Mouse (Mus musculus) liver, adult 2 months (tissue): ENCODE measurements around the gene Garnl3. TPM values are rescaled to one million over a fixed set of nuclear protein-coding genes. Genes with fewer than 3 reads are reported as not detected.
"Not testable (repeated sequence)": the region's sequence is repeated elsewhere in the genome, so short reads cannot be mapped to it uniquely, and the experiment has no call there.

Experiments
- DNase-seq: peaks from one replicate; pipeline ENCODE4 v3.0.0-alpha.2; 2011; ENCODE audit warnings: low read depth, low spot score; ENCODE audit errors: extremely low read depth
- H3K27ac ChIP-seq: fragments of 200-500 bp; replicated peaks from 2 replicates; pipeline ENCODE4 v1.5.1; 2012; ENCODE audit warnings: low read depth, mild to moderate bottlenecking, control low read depth, inconsistent platforms, low read length; ENCODE audit not compliant: insufficient read depth
- H3K27me3 ChIP-seq: fragments of 200-500 bp; 2 replicates; pipeline ENCODE4 v1.6.1; 2012; ENCODE audit warnings: mild to moderate bottlenecking, moderate library complexity, low read length, inconsistent platforms; ENCODE audit not compliant: control insufficient read depth, insufficient read depth
- H3K36me3 ChIP-seq: fragments of 200-500 bp; 2 replicates; pipeline ENCODE4 v1.6.1; 2012; ENCODE audit warnings: low read length, inconsistent platforms; ENCODE audit not compliant: control insufficient read depth, insufficient read depth
- H3K4me1 ChIP-seq: fragments of 200-500 bp; 2 replicates; pipeline ENCODE4 v1.6.1; 2011; ENCODE audit warnings: low read length; ENCODE audit not compliant: control insufficient read depth, insufficient read depth
- H3K4me3 ChIP-seq: fragments of 200-500 bp; 2 replicates; pipeline ENCODE4 v1.5.1; 2011; ENCODE audit warnings: low read depth, mild to moderate bottlenecking, control low read depth, low read length, moderate library complexity; ENCODE audit not compliant: insufficient read depth
- H3K79me2 ChIP-seq: fragments of 200-500 bp; 2 replicates; pipeline ENCODE4 v1.6.1; 2012; ENCODE audit warnings: inconsistent platforms, mild to moderate bottlenecking, low read length, moderate library complexity; ENCODE audit not compliant: control insufficient read depth, insufficient read depth
- H3K9ac ChIP-seq: fragments of 200-500 bp; 2 replicates; pipeline ENCODE4 v1.6.1; 2012; ENCODE audit warnings: low read depth, mild to moderate bottlenecking, control low read depth, inconsistent platforms, low read length
- CTCF ChIP-seq: fragments of 200-500 bp; IDR thresholded peaks from 2 replicates; pipeline ENCODE4 v1.5.1; 2011; ENCODE audit warnings: low read depth, low read length, control low read depth
- POLR2A ChIP-seq: fragments of 200-500 bp; IDR thresholded peaks from 2 replicates; pipeline ENCODE4 v1.6.1; 2011; ENCODE audit warnings: low read length, control low read depth; ENCODE audit not compliant: insufficient read depth; ENCODE audit errors: extremely low read depth
- WGBS: fragments of 180-500 bp; shearing (Covaris S2); methylation state at CpG from one replicate; pipeline ENCODE4 v1.1.7; 2018; 5-methylcytosine and 5-hydroxymethylcytosine counted together
- polyA plus RNA-seq: library from polyadenylated mRNA; depleted of rRNA; stranded (reverse); fragments of >200 nt; gene quantifications from 2 replicates; pipeline ENCODE4 v1.2.3, GENCODE M21; 2012
- total RNA-seq: library from RNA; depleted of rRNA; stranded (reverse); fragments of >200 nt; gene quantifications from 2 replicates; pipeline ENCODE4 v1.2.3, GENCODE M21; 2014

Garnl3 gene
- total and polyA plus RNA-seq, 2 experiments: 0.11 to 0.28 TPM

- DNase-seq: no peak
- WGBS: 81% methylated on average over 6 of the region's 6 CpGs
These were observed 108.6 kb downstream of the Garnl3 start for GRCm38 (mm10) chr2:33022846-33023245.

GRCm38 (mm10) chr2:33018026-33018425, 113.4 kb downstream of the Garnl3 start:
- Histone ChIP-seq H3K4me1 (no peaks in the 10 kb centered on the region), H3K79me2 (no peaks in the 10 kb centered on the region), H3K9ac (no peak overlapping the region), H3K36me3 (no peaks in the 10 kb centered on the region), H3K27me3 (no peaks in the 10 kb centered on the region), H3K27ac (no peak overlapping the region), H3K4me3 (no peak overlapping the region)
- WGBS: 2% methylated on average over 6 of the region's 6 CpGs
- DNase-seq: peak; percentile 8
- TF ChIP-seq POLR2A: no peak
- peak; percentile 41 for TF ChIP-seq CTCF

More at GRCm38 (mm10) chr2:33022846-33023245, 108.6 kb downstream of the Garnl3 start:
- Histone ChIP-seq H3K9ac (no peak overlapping the region), H3K27me3 (no peaks in the 10 kb centered on the region), H3K27ac (no peak overlapping the region), H3K4me1 (no peaks in the 10 kb centered on the region), H3K4me3 (no peak overlapping the region), H3K36me3 (no peaks in the 10 kb centered on the region), H3K79me2 (no peaks in the 10 kb centered on the region)
- no peak for TF ChIP-seq CTCF
- no peak for TF ChIP-seq POLR2A

GRCm38 (mm10) chr2:33017191-33017590, 114.3 kb downstream of the Garnl3 start:
- Histone ChIP-seq H3K36me3 (no peaks in the 10 kb centered on the region), H3K4me1 (no peaks in the 10 kb centered on the region), H3K4me3 (no peak overlapping the region), H3K9ac (no peak overlapping the region), H3K79me2 (no peaks in the 10 kb centered on the region), H3K27me3 (no peaks in the 10 kb centered on the region), H3K27ac (no peak overlapping the region)
- TF ChIP-seq POLR2A (no peak), CTCF (no peak)
- WGBS: 54% methylated on average over 2 of the region's 2 CpGs
- DNase-seq: no peak

- Histone ChIP-seq H3K79me2 (no peaks in the 10 kb centered on the region), H3K9ac (no peak overlapping the region), H3K36me3 (no peaks in the 10 kb centered on the region), H3K27me3 (no peaks in the 10 kb centered on the region), H3K4me1 (no peaks in the 10 kb centered on the region), H3K27ac (no peak overlapping the region), H3K4me3 (no peak overlapping the region)
- DNase-seq: no peak
- TF ChIP-seq POLR2A: no peak
- TF ChIP-seq CTCF: no peak
- WGBS: 89% methylated on average over 5 of the region's 5 CpGs
These were observed 116.6 kb downstream of the Garnl3 start for GRCm38 (mm10) chr2:33014877-33015276.

- WGBS: 91% methylated on average over 4 of the region's 4 CpGs
- not testable (repeated sequence) for H3K79me2 ChIP-seq, H3K27ac ChIP-seq, H3K4me3 ChIP-seq, DNase-seq, H3K4me1 ChIP-seq, H3K27me3 ChIP-seq, H3K9ac ChIP-seq, H3K36me3 ChIP-seq
- 0 out of 2 replicates have a peak, but pooled peaks have one; percentile 14 for TF ChIP-seq CTCF
These were observed 122.4 kb downstream of the Garnl3 start for GRCm38 (mm10) chr2:33009055-33009454.

- H3K36me3 ChIP-seq: no peaks in the 10 kb centered on the region
- no peak overlapping the region for H3K4me3 ChIP-seq
- no peak for DNase-seq
- no peak overlapping the region for H3K9ac ChIP-seq
- no peaks in the 10 kb centered on the region for H3K27me3 ChIP-seq
- 68% methylated on average over 5 of the region's 5 CpGs for WGBS
- TF ChIP-seq CTCF: no peak
- no peak for TF ChIP-seq POLR2A
- no peak overlapping the region for H3K27ac ChIP-seq
- no peaks in the 10 kb centered on the region for H3K79me2 ChIP-seq
- no peaks in the 10 kb centered on the region for H3K4me1 ChIP-seq
These were observed 126.4 kb downstream of the Garnl3 start for GRCm38 (mm10) chr2:33005041-33005440.
